Mouse (Mus musculus): ENCODE data around the gene Jakmip3. TPM values are rescaled to one million over a fixed set of nuclear protein-coding genes. Genes with fewer than 3 reads are reported as not detected.

The Jakmip3 gene
- polyA plus RNA-seq, 1 experiment, result 0.33 TPM

- Histone ChIP-seq H3K27ac (ENCODE audit: insufficient read depth, low read length) (no peak overlapping the region), H3K4me3 (ENCODE audit: insufficient read depth, low read length) (no peak overlapping the region), H3K4me1 (ENCODE audit: control insufficient read depth, insufficient read depth, low read length) (no peaks in the 10 kb centered on the region)
- TF ChIP-seq POLR2A (IDR thresholded peaks at IDR 0.05; ENCODE audit: low read depth, low read length) (no peak), CTCF (IDR thresholded peaks at IDR 0.05; ENCODE audit: borderline replicate concordance, insufficient read depth, low read length) (no peak)
Measured at GRCm38 (mm10) chr7:139091681-139092080, 151.2 kb downstream of the Jakmip3 start.

GRCm38 (mm10) chr7:139092676-139093075 lies 152.1 kb downstream of the Jakmip3 start:
- no peak for TF ChIP-seq CTCF (IDR thresholded peaks at IDR 0.05; ENCODE audit: borderline replicate concordance, insufficient read depth, low read length)
- no peak for TF ChIP-seq POLR2A (IDR thresholded peaks at IDR 0.05; ENCODE audit: low read depth, low read length)
- no peaks in the 10 kb centered on the region for H3K4me1 ChIP-seq (ENCODE audit: control insufficient read depth, insufficient read depth, low read length)
- no peak overlapping the region for H3K27ac ChIP-seq (ENCODE audit: insufficient read depth, low read length)
- no peak overlapping the region for H3K4me3 ChIP-seq (ENCODE audit: insufficient read depth, low read length)

- no peaks in the 10 kb centered on the region for H3K4me1 ChIP-seq (ENCODE audit: control insufficient read depth, insufficient read depth, low read length)
- no peak overlapping the region for H3K4me3 ChIP-seq (ENCODE audit: insufficient read depth, low read length)
- no peak overlapping the region for H3K27ac ChIP-seq (ENCODE audit: insufficient read depth, low read length)
- TF ChIP-seq CTCF (IDR thresholded peaks at IDR 0.05; ENCODE audit: borderline replicate concordance, insufficient read depth, low read length) (no peak), POLR2A (IDR thresholded peaks at IDR 0.05; ENCODE audit: low read depth, low read length) (no peak)
Measured at GRCm38 (mm10) chr7:139093124-139093523, 152.6 kb downstream of the Jakmip3 start.

- no peak for TF ChIP-seq POLR2A (IDR thresholded peaks at IDR 0.05; ENCODE audit: low read depth, low read length)
- TF ChIP-seq CTCF (IDR thresholded peaks at IDR 0.05; ENCODE audit: borderline replicate concordance, insufficient read depth, low read length), result no peak
- Histone ChIP-seq H3K4me1 (ENCODE audit: control insufficient read depth, insufficient read depth, low read length) (no peaks in the 10 kb centered on the region), H3K4me3 (ENCODE audit: insufficient read depth, low read length) (no peak overlapping the region), H3K27ac (ENCODE audit: insufficient read depth, low read length) (no peak overlapping the region)
Measured at GRCm38 (mm10) chr7:139093781-139094180, 153.3 kb downstream of the Jakmip3 start.

- TF ChIP-seq POLR2A (IDR thresholded peaks at IDR 0.05; ENCODE audit: low read depth, low read length), result no peak
- Histone ChIP-seq H3K4me1 (ENCODE audit: control insufficient read depth, insufficient read depth, low read length) (no peaks in the 10 kb centered on the region), H3K27ac (ENCODE audit: insufficient read depth, low read length) (no peak overlapping the region)
Measured at GRCm38 (mm10) chr7:139094761-139095160, 154.2 kb downstream of the Jakmip3 start.

GRCm38 (mm10) chr7:139095282-139095681 lies 154.8 kb downstream of the Jakmip3 start:
- no peak overlapping the region for H3K4me3 ChIP-seq (ENCODE audit: insufficient read depth, low read length)
- TF ChIP-seq POLR2A (IDR thresholded peaks at IDR 0.05; ENCODE audit: low read depth, low read length) (no peak), CTCF (IDR thresholded peaks at IDR 0.05; ENCODE audit: borderline replicate concordance, insufficient read depth, low read length) (no peak)
- H3K4me1 ChIP-seq (ENCODE audit: control insufficient read depth, insufficient read depth, low read length), result no peaks in the 10 kb centered on the region
- no peak overlapping the region for H3K27ac ChIP-seq (ENCODE audit: insufficient read depth, low read length)

More at GRCm38 (mm10) chr7:139094761-139095160, 154.2 kb downstream of the Jakmip3 start:
- H3K4me3 ChIP-seq (ENCODE audit: insufficient read depth, low read length), result no peak overlapping the region

- TF ChIP-seq POLR2A (IDR thresholded peaks at IDR 0.05; ENCODE audit: low read depth, low read length) (no peak), CTCF (IDR thresholded peaks at IDR 0.05; ENCODE audit: borderline replicate concordance, insufficient read depth, low read length) (no peak)
- Histone ChIP-seq H3K4me1 (ENCODE audit: control insufficient read depth, insufficient read depth, low read length) (no peaks in the 10 kb centered on the region), H3K4me3 (ENCODE audit: insufficient read depth, low read length) (no peak overlapping the region), H3K27ac (ENCODE audit: insufficient read depth, low read length) (no peak overlapping the region)
Measured at GRCm38 (mm10) chr7:139096399-139096798, 155.9 kb downstream of the Jakmip3 start.

- H3K27ac ChIP-seq (ENCODE audit: insufficient read depth, low read length), result no peak overlapping the region
- H3K4me1 ChIP-seq (ENCODE audit: control insufficient read depth, insufficient read depth, low read length), result no peaks in the 10 kb centered on the region
- TF ChIP-seq POLR2A (IDR thresholded peaks at IDR 0.05; ENCODE audit: low read depth, low read length) (no peak), CTCF (IDR thresholded peaks at IDR 0.05; ENCODE audit: borderline replicate concordance, insufficient read depth, low read length) (no peak)
- H3K4me3 ChIP-seq (ENCODE audit: insufficient read depth, low read length), result no peak overlapping the region
Measured at GRCm38 (mm10) chr7:139100531-139101095, 160.1 kb downstream of the Jakmip3 start.

GRCm38 (mm10) chr7:139101286-139101804 lies 160.8 kb downstream of the Jakmip3 start:
- no peak overlapping the region for H3K27ac ChIP-seq (ENCODE audit: insufficient read depth, low read length)
- no peak for TF ChIP-seq POLR2A (IDR thresholded peaks at IDR 0.05; ENCODE audit: low read depth, low read length)
- no peak for TF ChIP-seq CTCF (IDR thresholded peaks at IDR 0.05; ENCODE audit: borderline replicate concordance, insufficient read depth, low read length)
- no peaks in the 10 kb centered on the region for H3K4me1 ChIP-seq (ENCODE audit: control insufficient read depth, insufficient read depth, low read length)
- no peak overlapping the region for H3K4me3 ChIP-seq (ENCODE audit: insufficient read depth, low read length)

- Histone ChIP-seq H3K4me1 (ENCODE audit: control insufficient read depth, insufficient read depth, low read length) (no peaks in the 10 kb centered on the region), H3K27ac (ENCODE audit: insufficient read depth, low read length) (no peak overlapping the region), H3K4me3 (ENCODE audit: insufficient read depth, low read length) (no peak overlapping the region)
- TF ChIP-seq CTCF (IDR thresholded peaks at IDR 0.05; ENCODE audit: borderline replicate concordance, insufficient read depth, low read length) (no peak), POLR2A (IDR thresholded peaks at IDR 0.05; ENCODE audit: low read depth, low read length) (no peak)
Measured at GRCm38 (mm10) chr7:139101826-139102225, 161.3 kb downstream of the Jakmip3 start.
